Mouse (Mus musculus): Measurements from ENCODE around the gene Adam15.

DNA sequence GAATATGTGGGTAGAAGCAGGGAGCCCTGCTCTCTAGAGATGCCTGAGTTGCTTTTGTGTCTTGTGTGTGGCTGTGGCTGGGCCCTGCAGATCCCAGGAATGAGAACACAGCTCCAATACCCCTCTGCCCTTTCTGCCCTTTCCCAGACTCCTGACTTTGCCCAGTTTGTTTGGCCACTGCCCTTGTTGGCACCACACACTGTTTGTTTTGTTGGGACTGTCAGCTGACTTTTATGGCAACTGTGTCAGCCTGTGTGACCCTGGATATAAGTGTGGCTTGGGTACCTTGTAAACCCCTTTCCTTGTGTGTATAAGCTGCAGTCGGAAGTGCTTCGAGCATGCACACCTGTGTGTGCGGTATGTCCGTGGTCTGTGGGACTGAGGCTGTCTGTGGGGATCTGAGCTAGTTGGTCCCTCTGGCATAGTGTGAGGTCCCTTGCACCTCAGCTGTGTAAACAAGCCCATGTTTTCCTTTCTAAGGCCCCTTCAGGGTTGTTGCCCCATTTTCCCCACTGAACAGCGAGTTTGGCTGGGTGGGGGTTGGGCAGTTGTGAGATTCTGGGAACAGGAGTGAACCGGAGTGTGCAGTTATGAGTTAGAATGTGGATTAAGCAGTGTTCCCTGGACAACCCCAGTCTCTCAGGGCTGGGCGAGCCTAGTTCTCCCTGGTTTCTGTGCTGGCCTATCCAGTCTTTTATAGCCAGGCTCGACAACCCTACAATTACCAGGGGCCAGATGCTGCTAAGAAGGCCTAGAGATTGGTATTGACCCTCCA is 44.1 kb downstream of the Adam15 start:
- no peak for TF ChIP-seq TCF12 (IDR thresholded peaks at IDR 0.05; ENCODE audit: insufficient read depth, poor library complexity, severe bottlenecking)
- no peak for TF ChIP-seq POLR2AphosphoS2 (IDR thresholded peaks at IDR 0.05; ENCODE audit: insufficient read length, low read depth)
- no peak for TF ChIP-seq POLR2A (IDR thresholded peaks at IDR 0.05; ENCODE audit: insufficient read length, low read depth)
- no peak for TF ChIP-seq TCF3 (IDR thresholded peaks at IDR 0.05; ENCODE audit: insufficient read length, low read depth)
- no peak for TF ChIP-seq E2F4 (IDR thresholded peaks at IDR 0.05; ENCODE audit: insufficient read depth)
- TF ChIP-seq MAX (IDR thresholded peaks at IDR 0.05; ENCODE audit: low read depth) = no peak
- no peak for TF ChIP-seq SRF (IDR thresholded peaks at IDR 0.05; ENCODE audit: control insufficient read depth, insufficient read length, low read depth)
- no peak for TF ChIP-seq USF1 (IDR thresholded peaks at IDR 0.05; ENCODE audit: low read depth)
- TF ChIP-seq CEBPB (IDR thresholded peaks at IDR 0.05; ENCODE audit: insufficient read depth, poor library complexity, severe bottlenecking) = no peak
- TF ChIP-seq REST (IDR thresholded peaks at IDR 0.05; ENCODE audit: insufficient read depth, insufficient read length) = no peak
- TF ChIP-seq MYOD1 (IDR thresholded peaks at IDR 0.05; ENCODE audit: control insufficient read depth in 1 of 3, insufficient read length in 2 of 3, low read depth in 2 of 3) = no peak
- no peak for TF ChIP-seq MYOG (IDR thresholded peaks at IDR 0.05; ENCODE audit: control insufficient read depth in 1 of 3, insufficient read depth in 1 of 3, insufficient read length in 2 of 3, low read depth in 2 of 3)
